Mouse (Mus musculus) midbrain, embryonic 15.5 days (tissue): ENCODE measurements at regions not wholly inside any gene's neighbourhood (a gene's known extent, or its start where the extent isn't known, plus 50 kb on each side); places are given as distances from the start of the nearest gene placed in this dataset.

Experiments
- ATAC-seq: fragments of 200-750 bp; cut with Nextera tagmentation; replicated peaks from 2 replicates; pipeline ENCODE4 v1.8.0; 2017; ENCODE audit warnings: moderate TSS enrichment
- H3K27ac ChIP-seq: fragments of 300-500 bp; sonication (generic); 2 replicates; pipeline ENCODE4 v1.5.1; 2015; ENCODE audit warnings: mild to moderate bottlenecking, inconsistent platforms
- H3K27me3 ChIP-seq: fragments of 300-500 bp; sonication (generic); replicated peaks from 2 replicates; pipeline ENCODE4 v1.6.1; 2015; ENCODE audit warnings: inconsistent platforms
- H3K36me3 ChIP-seq: fragments of 300-500 bp; sonication (generic); replicated peaks from 2 replicates; pipeline ENCODE4 v1.6.1; 2015; ENCODE audit warnings: inconsistent platforms
- H3K4me1 ChIP-seq: fragments of 300-500 bp; sonication (generic); 2 replicates; pipeline ENCODE4 v1.6.1; 2015; ENCODE audit warnings: inconsistent platforms
- H3K4me2 ChIP-seq: fragments of 300-500 bp; sonication (generic); 2 replicates; pipeline ENCODE4 v1.6.1; 2015; ENCODE audit warnings: inconsistent platforms, mild to moderate bottlenecking, moderate library complexity
- H3K4me3 ChIP-seq: fragments of 300-500 bp; sonication (generic); 2 replicates; pipeline ENCODE4 v1.5.1; 2015; ENCODE audit warnings: mild to moderate bottlenecking, inconsistent platforms
- H3K9ac ChIP-seq: fragments of 300-500 bp; sonication (generic); 2 replicates; pipeline ENCODE4 v1.6.1; 2015; ENCODE audit warnings: mild to moderate bottlenecking, inconsistent platforms
- H3K9me3 ChIP-seq: fragments of 300-500 bp; sonication (generic); 2 replicates; pipeline ENCODE4 v1.6.1; 2016; ENCODE audit warnings: inconsistent platforms
- WGBS: fragments of 180-500 bp; shearing (Covaris S2); methylation state at CpG from one replicate; pipeline ENCODE4 v1.1.7; 2015; ENCODE audit warnings: mixed read lengths; 5-methylcytosine and 5-hydroxymethylcytosine counted together

DNA sequence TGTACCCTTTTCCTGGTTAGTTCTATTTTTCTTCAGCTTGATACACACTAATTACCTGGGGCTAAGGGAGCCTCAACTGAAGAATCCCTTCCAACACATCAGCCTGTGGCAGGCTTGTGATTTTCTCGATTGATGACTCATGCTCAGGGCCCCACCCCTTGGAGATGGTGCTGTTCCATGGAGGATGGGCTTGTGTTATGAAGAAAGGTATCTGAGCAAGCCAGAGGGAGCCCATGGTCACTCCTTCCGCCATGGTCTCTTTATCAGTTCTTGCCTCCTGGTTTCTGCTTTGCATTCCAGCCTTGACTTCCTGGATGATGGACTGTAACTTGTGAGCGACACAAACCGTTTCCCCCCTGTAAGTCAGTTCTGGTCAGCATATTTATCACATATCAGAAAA is 131.1 kb upstream of the Kcnj16 start:
- H3K27me3 ChIP-seq: no peaks in the 10 kb centered on the region
- no peak overlapping the region for H3K4me2 ChIP-seq
- no peaks in the 10 kb centered on the region for H3K9me3 ChIP-seq
- H3K4me3 ChIP-seq: no peak overlapping the region
- WGBS: 93% methylated on average over 4 of the region's 4 CpGs
- H3K36me3 ChIP-seq: no peaks in the 10 kb centered on the region
- ATAC-seq: no peak
- no peak overlapping the region for H3K27ac ChIP-seq
- H3K4me1 ChIP-seq: no peaks in the 10 kb centered on the region
- no peak overlapping the region for H3K9ac ChIP-seq

DNA sequence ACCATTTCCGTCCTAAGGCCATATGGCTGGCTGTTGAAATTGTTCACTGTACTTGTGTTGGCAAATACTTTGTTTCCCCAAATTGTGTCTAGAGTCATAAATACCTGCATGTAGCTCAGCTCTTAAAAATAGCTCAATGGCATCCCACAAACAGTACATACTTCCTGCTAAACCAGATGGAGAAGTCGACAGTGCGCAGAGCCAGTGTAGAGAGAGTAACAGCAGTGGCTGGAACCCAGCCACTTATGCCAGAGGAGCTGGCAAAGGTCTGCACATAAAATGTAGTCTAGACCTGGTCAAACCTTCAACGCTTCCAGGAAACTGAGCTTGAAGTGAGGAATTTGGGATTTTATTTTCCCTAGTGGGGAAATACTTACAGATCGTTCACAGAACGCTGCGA is 128.5 kb upstream of the Kcnj16 start:
- Histone ChIP-seq H3K4me1 (no peaks in the 10 kb centered on the region), H3K9ac (no peak overlapping the region), H3K4me2 (no peak overlapping the region), H3K9me3 (no peaks in the 10 kb centered on the region), H3K36me3 (no peaks in the 10 kb centered on the region), H3K27me3 (no peaks in the 10 kb centered on the region), H3K27ac (no peak overlapping the region), H3K4me3 (no peak overlapping the region)
- WGBS: 97% methylated on average over 7 of the region's 7 CpGs
- ATAC-seq: no peak

DNA sequence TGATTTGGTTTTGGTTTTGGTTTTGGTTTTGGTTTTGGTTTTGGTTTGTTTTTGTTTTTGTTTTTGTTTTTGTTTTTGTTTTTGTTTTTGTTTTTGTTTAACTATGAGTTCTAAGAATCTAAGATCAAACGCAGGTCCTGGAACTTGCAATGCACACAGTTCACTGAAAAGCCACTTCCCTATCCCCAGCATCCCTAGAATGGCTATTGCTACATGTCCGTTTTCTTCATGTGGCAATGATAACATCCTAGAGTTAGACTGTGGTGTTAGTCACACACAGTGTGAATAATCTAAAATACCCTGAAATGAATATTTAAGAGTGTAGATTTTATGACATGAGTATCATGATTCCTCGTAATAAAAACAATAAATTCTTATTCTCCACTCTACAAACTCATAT is 99.5 kb upstream of the Kcnj16 start:
- H3K27me3 ChIP-seq: no peaks in the 10 kb centered on the region
- 90% methylated on average over 3 of the region's 3 CpGs for WGBS
- H3K4me2 ChIP-seq: no peak overlapping the region
- H3K9me3 ChIP-seq: no peaks in the 10 kb centered on the region
- H3K9ac ChIP-seq: no peak overlapping the region
- no peak overlapping the region for H3K27ac ChIP-seq
- no peak for ATAC-seq
- H3K36me3 ChIP-seq: no peaks in the 10 kb centered on the region
- H3K4me1 ChIP-seq: no peaks in the 10 kb centered on the region
- no peak overlapping the region for H3K4me3 ChIP-seq

DNA sequence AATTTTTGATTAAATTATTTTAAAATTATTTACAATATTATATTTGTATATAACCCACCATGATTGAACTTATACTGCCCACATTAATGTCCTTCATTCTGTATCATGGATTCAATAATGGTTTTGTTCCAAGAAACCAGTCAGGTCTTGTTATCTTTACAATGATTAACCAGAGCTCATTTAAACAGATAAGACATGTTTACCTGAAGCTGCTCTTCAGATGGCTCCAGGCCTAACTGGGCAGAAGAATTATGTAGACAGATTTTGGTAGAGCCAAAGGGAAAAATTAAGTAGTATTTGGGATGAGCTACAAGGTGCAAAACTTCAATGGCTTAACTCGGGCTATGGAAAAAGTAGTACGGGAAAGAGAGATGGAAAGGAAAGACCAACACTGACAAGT is 97.7 kb upstream of the Kcnj16 start:
- no peak overlapping the region for H3K9ac ChIP-seq
- H3K27ac ChIP-seq: no peak overlapping the region
- H3K4me2 ChIP-seq: no peak overlapping the region
- WGBS: 96% methylated on average over 2 of the region's 2 CpGs
- no peaks in the 10 kb centered on the region for H3K27me3 ChIP-seq
- no peak overlapping the region for H3K4me3 ChIP-seq
- H3K4me1 ChIP-seq: no peaks in the 10 kb centered on the region
- no peaks in the 10 kb centered on the region for H3K9me3 ChIP-seq
- H3K36me3 ChIP-seq: no peaks in the 10 kb centered on the region
- no peak for ATAC-seq

DNA sequence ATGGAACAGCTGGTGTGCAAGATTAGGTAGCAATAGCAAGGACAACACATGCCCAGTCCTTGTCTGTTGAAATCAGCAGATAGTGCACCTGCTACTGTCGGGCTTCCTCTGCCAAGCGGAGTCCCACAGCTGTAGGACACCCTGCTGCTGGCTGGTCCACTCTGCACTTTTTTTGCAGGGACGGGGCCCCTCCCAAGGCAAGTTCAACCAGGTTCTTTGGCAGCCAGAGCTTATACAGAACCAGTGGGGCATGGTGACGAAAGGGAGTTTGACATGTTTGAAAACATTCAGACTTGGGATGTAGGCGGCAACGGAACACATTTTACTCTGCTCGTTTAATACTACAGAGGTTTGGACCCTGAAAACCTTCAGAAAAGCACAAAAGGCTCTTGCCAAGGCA is 93.2 kb upstream of the Kcnj16 start:
- H3K4me2 ChIP-seq: no peak overlapping the region
- H3K27ac ChIP-seq: no peak overlapping the region
- no peaks in the 10 kb centered on the region for H3K27me3 ChIP-seq
- H3K4me1 ChIP-seq: no peaks in the 10 kb centered on the region
- H3K36me3 ChIP-seq: no peaks in the 10 kb centered on the region
- ATAC-seq: no peak
- H3K4me3 ChIP-seq: no peak overlapping the region
- H3K9me3 ChIP-seq: no peaks in the 10 kb centered on the region
- H3K9ac ChIP-seq: no peak overlapping the region
- 74% methylated on average over 7 of the region's 7 CpGs for WGBS

DNA sequence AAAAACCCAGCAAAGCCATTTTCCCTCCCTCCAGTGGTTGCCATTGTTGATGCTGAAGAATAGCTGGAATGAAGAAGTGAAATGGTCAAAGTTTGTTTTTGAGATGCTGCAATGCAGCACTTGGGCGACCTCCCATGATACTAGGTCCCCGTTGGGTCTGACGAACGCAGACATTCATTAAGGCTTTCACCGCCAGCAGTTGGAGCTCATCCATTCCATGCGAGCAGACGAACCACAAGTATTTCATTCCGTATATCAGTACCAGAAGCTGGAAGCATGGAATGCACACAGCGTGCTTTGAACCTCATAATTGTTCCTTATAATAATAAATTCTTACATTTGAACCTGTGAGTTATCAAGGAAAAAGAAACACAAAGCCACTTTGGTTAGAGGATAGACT is 86.9 kb upstream of the Kcnj16 start:
- no peaks in the 10 kb centered on the region for H3K36me3 ChIP-seq
- no peaks in the 10 kb centered on the region for H3K4me1 ChIP-seq
- H3K4me3 ChIP-seq: no peak overlapping the region
- no peak overlapping the region for H3K4me2 ChIP-seq
- WGBS: 93% methylated on average over 9 of the region's 9 CpGs
- no peaks in the 10 kb centered on the region for H3K27me3 ChIP-seq
- no peaks in the 10 kb centered on the region for H3K9me3 ChIP-seq
- H3K27ac ChIP-seq: no peak overlapping the region
- H3K9ac ChIP-seq: no peak overlapping the region
- no peak for ATAC-seq

DNA sequence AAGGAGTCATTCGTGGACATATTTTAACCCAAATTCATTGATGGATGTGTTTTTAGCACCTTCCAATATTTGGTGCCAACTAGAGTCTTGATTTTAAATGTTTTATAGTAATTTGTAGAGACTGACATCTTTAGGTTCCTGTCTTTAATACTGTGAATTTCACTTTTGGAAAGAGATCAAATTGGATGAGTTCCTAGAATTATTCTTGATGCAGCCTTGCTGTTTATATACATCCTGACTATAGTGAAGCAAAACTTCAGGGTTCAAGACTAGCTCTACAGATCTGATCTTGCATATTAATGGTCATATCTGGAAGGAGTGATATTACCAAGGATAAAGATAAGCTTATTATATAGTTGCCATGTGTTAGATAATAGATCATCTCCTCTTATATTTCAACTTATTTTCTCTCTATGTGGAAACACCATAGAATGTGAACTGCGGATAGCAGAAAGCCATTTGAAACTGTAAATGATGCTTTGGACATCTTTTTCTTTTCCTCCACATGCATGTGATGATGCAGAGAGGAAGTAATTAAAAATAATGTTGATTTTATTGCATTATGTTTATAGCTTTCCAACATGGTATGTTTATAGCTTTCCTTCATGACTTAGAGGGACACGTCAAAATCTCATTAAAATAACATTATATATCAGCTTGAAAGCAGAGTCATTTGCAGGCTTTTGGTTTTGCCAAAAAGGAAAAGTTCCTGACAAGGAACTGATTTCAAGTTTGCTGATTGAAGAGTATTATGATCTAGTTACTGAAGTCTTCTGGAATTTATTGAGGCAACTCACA is 78.3 kb upstream of the Kcnj16 start:
- Histone ChIP-seq H3K4me1 (no peaks in the 10 kb centered on the region), H3K9me3 (no peaks in the 10 kb centered on the region), H3K27ac (no peak overlapping the region), H3K36me3 (no peaks in the 10 kb centered on the region), H3K27me3 (no peaks in the 10 kb centered on the region), H3K4me2 (no peak overlapping the region), H3K9ac (no peak overlapping the region), H3K4me3 (no peak overlapping the region)
- no peak for ATAC-seq
- WGBS: 92% methylated on average over 3 of the region's 3 CpGs

DNA sequence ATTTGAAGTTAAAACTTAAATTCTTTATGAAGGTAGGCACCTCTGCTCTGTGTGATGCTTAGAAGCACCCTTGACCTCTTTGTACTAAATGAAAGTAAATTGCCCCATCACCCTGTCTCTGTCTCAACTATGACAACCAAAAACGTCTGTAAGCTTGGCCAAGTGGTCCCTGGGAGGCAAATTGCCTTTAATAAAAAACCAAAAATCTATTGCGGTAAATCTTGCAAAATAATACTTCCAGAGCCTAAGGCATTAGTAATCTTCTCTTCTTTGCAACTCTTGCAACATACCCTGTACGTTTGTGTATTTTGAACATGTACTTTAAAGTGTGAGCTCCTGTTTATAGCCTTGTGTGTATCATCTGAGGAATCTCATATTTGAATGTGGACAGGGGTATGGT is 77.4 kb upstream of the Kcnj16 start:
- 80% methylated on average over 3 of the region's 3 CpGs for WGBS
- H3K27ac ChIP-seq: no peak overlapping the region
- ATAC-seq: no peak

DNA sequence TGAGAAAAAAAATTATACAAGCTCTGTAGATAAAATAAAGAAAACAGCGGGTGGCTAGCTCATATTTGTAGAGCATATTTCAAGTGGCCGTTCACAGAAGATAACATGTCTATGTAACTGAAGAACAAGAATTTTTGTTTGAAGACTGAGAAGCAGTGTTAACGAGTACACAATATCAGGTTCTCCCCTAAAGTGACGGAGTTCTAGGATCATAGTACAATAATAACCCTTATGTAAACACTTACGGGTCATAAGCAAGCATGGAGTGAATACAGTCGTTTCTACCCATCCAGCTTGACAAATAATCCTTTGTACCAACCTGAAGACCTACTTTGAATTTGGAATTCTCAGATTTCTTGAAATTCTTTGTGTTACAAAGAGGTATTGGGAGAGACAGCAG is 64.9 kb upstream of the Kcnj16 start:
- H3K9me3 ChIP-seq: no peaks in the 10 kb centered on the region
- no peak overlapping the region for H3K27ac ChIP-seq
- no peak overlapping the region for H3K9ac ChIP-seq
- no peaks in the 10 kb centered on the region for H3K27me3 ChIP-seq
- H3K36me3 ChIP-seq: no peaks in the 10 kb centered on the region
- ATAC-seq: no peak
- no peak overlapping the region for H3K4me2 ChIP-seq
- no peaks in the 10 kb centered on the region for H3K4me1 ChIP-seq
- no peak overlapping the region for H3K4me3 ChIP-seq
- WGBS: 86% methylated on average over 6 of the region's 6 CpGs

More for the DNA sequence above, 77.4 kb upstream of the Kcnj16 start:
- Histone ChIP-seq H3K36me3 (no peaks in the 10 kb centered on the region), H3K9me3 (no peaks in the 10 kb centered on the region), H3K4me2 (no peak overlapping the region), H3K9ac (no peak overlapping the region), H3K27me3 (no peaks in the 10 kb centered on the region), H3K4me1 (no peaks in the 10 kb centered on the region), H3K4me3 (no peak overlapping the region)
